Mouse (Mus musculus): ENCODE results near the gene Tagln2. TPM values are rescaled to one million over a fixed set of nuclear protein-coding genes. Genes with fewer than 3 reads are reported as not detected.
A peak's percentile ranks its signal among the peaks of the same experiment; 100 is the strongest.

Gene Tagln2
- polyA plus RNA-seq, 1 experiment from 2014 or later, result 351 TPM

GRCm38 (mm10) chr1:172514213-172514529, 14.3 kb downstream of the Tagln2 start:
- Histone ChIP-seq H3K36me3 (peaks cover 2% of the 10 kb centered on the region; the same call in 1 of the 2 replicates), H3K4me3 (no peak overlapping the region), H3K9me3 (replicated peaks) (peaks cover 5% of the 10 kb centered on the region), H3K4me1 (replicated peaks) (peaks cover 52% of the 10 kb centered on the region), H3K9ac (no peak overlapping the region), H3K27ac (ENCODE audit: poor library complexity, severe bottlenecking) (peak overlapping the region; percentile 77), H3K4me2 (peak overlapping the region; percentile 52; the same call in 1 of the 2 replicates), H3K27me3 (replicated peaks) (no peaks in the 10 kb centered on the region)
- WGBS, result 45% methylated on average over 4 of the region's 4 CpGs
- peak; percentile 4; the same call in 1 of the 2 replicates for ATAC-seq (ENCODE audit: insufficient number of reproducible peaks, low FRiP score)

GRCm38 (mm10) chr1:172514551-172515268, 14.9 kb downstream of the Tagln2 start:
- Histone ChIP-seq H3K4me3 (no peak overlapping the region), H3K9ac (no peak overlapping the region), H3K4me1 (replicated peaks) (peaks cover 56% of the 10 kb centered on the region), H3K27ac (ENCODE audit: poor library complexity, severe bottlenecking) (peak overlapping the region; percentile 77), H3K27me3 (replicated peaks) (no peaks in the 10 kb centered on the region), H3K4me2 (no peak overlapping the region), H3K36me3 (no peaks in the 10 kb centered on the region), H3K9me3 (replicated peaks) (peaks cover 5% of the 10 kb centered on the region)
- no peak for ATAC-seq (ENCODE audit: insufficient number of reproducible peaks, low FRiP score)
- WGBS, result 64% methylated on average over 7 of the region's 7 CpGs

GRCm38 (mm10) chr1:172515396-172515795, 15.5 kb downstream of the Tagln2 start:
- Histone ChIP-seq H3K36me3 (no peaks in the 10 kb centered on the region), H3K27me3 (replicated peaks) (no peaks in the 10 kb centered on the region), H3K27ac (ENCODE audit: poor library complexity, severe bottlenecking) (peak overlapping the region; percentile 52), H3K4me3 (no peak overlapping the region), H3K9me3 (replicated peaks) (peaks cover 5% of the 10 kb centered on the region), H3K4me2 (no peak overlapping the region), H3K4me1 (replicated peaks) (peaks cover 56% of the 10 kb centered on the region), H3K9ac (no peak overlapping the region)
- no peak for ATAC-seq (ENCODE audit: insufficient number of reproducible peaks, low FRiP score)
- WGBS, result 58% methylated on average over 1 of the region's 1 CpGs

GRCm38 (mm10) chr1:172518013-172518412, 18.2 kb downstream of the Tagln2 start:
- H3K27me3 ChIP-seq (replicated peaks), result no peaks in the 10 kb centered on the region
- H3K36me3 ChIP-seq, result no peaks in the 10 kb centered on the region
- WGBS, result 64% methylated on average over 4 of the region's 4 CpGs
- no peak overlapping the region for H3K27ac ChIP-seq (ENCODE audit: poor library complexity, severe bottlenecking)
- H3K4me3 ChIP-seq, result no peak overlapping the region
- no peak for ATAC-seq (ENCODE audit: insufficient number of reproducible peaks, low FRiP score)
- no peak overlapping the region for H3K9ac ChIP-seq
- peaks cover 5% of the 10 kb centered on the region for H3K9me3 ChIP-seq (replicated peaks)
- no peak overlapping the region for H3K4me2 ChIP-seq
- H3K4me1 ChIP-seq (replicated peaks), result peaks cover 46% of the 10 kb centered on the region

- Histone ChIP-seq H3K4me1 (replicated peaks) (peaks cover 36% of the 10 kb centered on the region), H3K9me3 (replicated peaks) (peaks cover 5% of the 10 kb centered on the region), H3K36me3 (no peaks in the 10 kb centered on the region), H3K4me3 (no peak overlapping the region), H3K27me3 (replicated peaks) (no peaks in the 10 kb centered on the region), H3K9ac (no peak overlapping the region), H3K4me2 (no peak overlapping the region), H3K27ac (ENCODE audit: poor library complexity, severe bottlenecking) (0 out of 2 replicates have a peak overlapping the region, but pooled peaks have one; percentile 8)
- ATAC-seq (ENCODE audit: insufficient number of reproducible peaks, low FRiP score), result no peak
- WGBS, result 49% methylated on average over 6 of the region's 6 CpGs
These were observed 19.8 kb downstream of the Tagln2 start for GRCm38 (mm10) chr1:172519644-172520043.

- peak; percentile 80 for ATAC-seq (ENCODE audit: insufficient number of reproducible peaks, low FRiP score)
- peaks cover 5% of the 10 kb centered on the region for H3K9me3 ChIP-seq (replicated peaks)
- WGBS, result 4% methylated on average over 28 of the region's 28 CpGs
- H3K9ac ChIP-seq, result peak within 1 kb of the TSS; percentile 29; the same call in 1 of the 2 replicates
- peak within 1 kb of the TSS; percentile 34; the same call in 1 of the 2 replicates for H3K27ac ChIP-seq (ENCODE audit: poor library complexity, severe bottlenecking)
- H3K4me1 ChIP-seq (replicated peaks), result peaks cover 35% of the 10 kb centered on the region
- no peaks in the 10 kb centered on the region for H3K36me3 ChIP-seq
- H3K4me3 ChIP-seq, result peak within 1 kb of the TSS; percentile 47
- peak within 1 kb of the TSS; percentile 68 for H3K4me2 ChIP-seq
- H3K27me3 ChIP-seq (replicated peaks), result no peaks in the 10 kb centered on the region
These were observed 21.0 kb downstream of the Tagln2 start, which contains the start of gene Cfap45 for GRCm38 (mm10) chr1:172520576-172521440. Cfap45 (plus strand) TSS chr1:172520801.

- no peak overlapping the region for H3K4me3 ChIP-seq
- H3K4me2 ChIP-seq, result no peak overlapping the region
- H3K27me3 ChIP-seq (replicated peaks), result peaks cover 3% of the 10 kb centered on the region
- H3K36me3 ChIP-seq, result no peaks in the 10 kb centered on the region
- no peak for ATAC-seq (ENCODE audit: insufficient number of reproducible peaks, low FRiP score)
- 67% methylated on average over 7 of the region's 7 CpGs for WGBS
- peaks cover 46% of the 10 kb centered on the region for H3K4me1 ChIP-seq (replicated peaks)
- peaks cover 3% of the 10 kb centered on the region for H3K9me3 ChIP-seq (replicated peaks)
- no peak overlapping the region for H3K27ac ChIP-seq (ENCODE audit: poor library complexity, severe bottlenecking)
- H3K9ac ChIP-seq, result no peak overlapping the region
These were observed 22.7 kb downstream of the Tagln2 start for GRCm38 (mm10) chr1:172522524-172522923.

- no peaks in the 10 kb centered on the region for H3K9me3 ChIP-seq (replicated peaks)
- no peak overlapping the region for H3K4me3 ChIP-seq
- peaks cover 50% of the 10 kb centered on the region for H3K4me1 ChIP-seq (replicated peaks)
- 37% methylated on average over 12 of the region's 12 CpGs for WGBS
- H3K27ac ChIP-seq (ENCODE audit: poor library complexity, severe bottlenecking), result peak overlapping the region; percentile 14; the same call in 1 of the 2 replicates
- H3K27me3 ChIP-seq (replicated peaks), result peaks cover 6% of the 10 kb centered on the region
- H3K9ac ChIP-seq, result no peak overlapping the region
- ATAC-seq (ENCODE audit: insufficient number of reproducible peaks, low FRiP score), result no peak
- H3K36me3 ChIP-seq, result no peaks in the 10 kb centered on the region
- no peak overlapping the region for H3K4me2 ChIP-seq
These were observed 23.9 kb downstream of the Tagln2 start for GRCm38 (mm10) chr1:172523699-172524101.

GRCm38 (mm10) chr1:172525027-172525764, 25.3 kb downstream of the Tagln2 start:
- WGBS, result 45% methylated on average over 15 of the region's 15 CpGs
- H3K9ac ChIP-seq, result peak overlapping the region; percentile 44; the same call in 1 of the 2 replicates
- H3K4me3 ChIP-seq, result no peak overlapping the region
- peaks cover 41% of the 10 kb centered on the region for H3K4me1 ChIP-seq (replicated peaks)
- no peak overlapping the region for H3K4me2 ChIP-seq
- no peak for ATAC-seq (ENCODE audit: insufficient number of reproducible peaks, low FRiP score)
- no peaks in the 10 kb centered on the region for H3K9me3 ChIP-seq (replicated peaks)
- peaks cover 12% of the 10 kb centered on the region for H3K27me3 ChIP-seq (replicated peaks)
- H3K36me3 ChIP-seq, result no peaks in the 10 kb centered on the region
- peak overlapping the region; percentile 90 for H3K27ac ChIP-seq (ENCODE audit: poor library complexity, severe bottlenecking)

- peaks cover 42% of the 10 kb centered on the region for H3K4me1 ChIP-seq (replicated peaks)
- ATAC-seq (ENCODE audit: insufficient number of reproducible peaks, low FRiP score), result no peak
- H3K4me2 ChIP-seq, result peak overlapping the region; percentile 56
- H3K27ac ChIP-seq (ENCODE audit: poor library complexity, severe bottlenecking), result peak overlapping the region; percentile 90
- no peaks in the 10 kb centered on the region for H3K36me3 ChIP-seq
- no peaks in the 10 kb centered on the region for H3K9me3 ChIP-seq (replicated peaks)
- 39% methylated on average over 7 of the region's 7 CpGs for WGBS
- no peak overlapping the region for H3K9ac ChIP-seq
- H3K27me3 ChIP-seq (replicated peaks), result peaks cover 12% of the 10 kb centered on the region
- H3K4me3 ChIP-seq, result no peak overlapping the region
These were observed 26.1 kb downstream of the Tagln2 start for GRCm38 (mm10) chr1:172525971-172526370.
